Mouse (Mus musculus) neural tube, postnatal 0 days (tissue): ENCODE results near the gene Ttc9c. TPM values are rescaled to one million over a fixed set of nuclear protein-coding genes. Genes with fewer than 3 reads are reported as not detected.

ENCODE experiments used
- polyA plus RNA-seq: library from polyadenylated mRNA; unstranded; fragments of >200 nt; fragmentation: Nextera tagmentation; extraction: Ambion mirVana; gene quantifications from 2 replicates; pipeline ENCODE4 v1.2.1, GENCODE M21; 2015

Gene Ttc9c
- 45.1 and 45.3 TPM in 2 replicates for polyA plus RNA-seq

GRCm38 (mm10) chr19:8818801-8819595 is at the start of gene Ttc9c:
Gene Ttc9c (minus strand): TSS chr19:8819333.

DNA sequence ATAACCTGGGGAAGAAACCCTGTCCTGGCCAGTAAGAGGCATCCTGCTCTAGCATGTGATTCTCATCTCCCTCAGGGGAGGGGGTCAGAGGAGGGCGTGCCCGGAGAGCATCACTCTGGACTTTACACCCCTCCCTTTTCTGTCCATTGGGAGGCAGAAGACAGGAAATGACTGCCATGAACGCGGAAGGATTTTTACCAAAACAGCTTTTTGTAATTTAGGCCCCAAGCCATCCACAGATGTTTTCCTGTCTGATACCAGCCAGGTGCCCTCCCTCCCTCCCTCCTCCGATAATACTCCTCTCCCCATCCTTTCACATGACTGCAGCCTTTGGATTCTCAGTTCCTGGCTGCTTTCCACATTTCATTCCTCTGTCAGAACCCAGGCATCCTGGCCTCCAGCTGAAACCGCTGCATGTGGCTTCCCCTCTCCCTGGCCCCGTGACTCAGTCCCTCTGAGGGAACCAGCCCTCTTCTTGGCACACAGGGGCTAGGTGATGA is 31.3 kb upstream of the Ttc9c start, which contains the start of gene Lrrn4cl:
Gene Lrrn4cl (plus strand): TSS at position 367 of the 500 bp plus-strand sequence.

DNA sequence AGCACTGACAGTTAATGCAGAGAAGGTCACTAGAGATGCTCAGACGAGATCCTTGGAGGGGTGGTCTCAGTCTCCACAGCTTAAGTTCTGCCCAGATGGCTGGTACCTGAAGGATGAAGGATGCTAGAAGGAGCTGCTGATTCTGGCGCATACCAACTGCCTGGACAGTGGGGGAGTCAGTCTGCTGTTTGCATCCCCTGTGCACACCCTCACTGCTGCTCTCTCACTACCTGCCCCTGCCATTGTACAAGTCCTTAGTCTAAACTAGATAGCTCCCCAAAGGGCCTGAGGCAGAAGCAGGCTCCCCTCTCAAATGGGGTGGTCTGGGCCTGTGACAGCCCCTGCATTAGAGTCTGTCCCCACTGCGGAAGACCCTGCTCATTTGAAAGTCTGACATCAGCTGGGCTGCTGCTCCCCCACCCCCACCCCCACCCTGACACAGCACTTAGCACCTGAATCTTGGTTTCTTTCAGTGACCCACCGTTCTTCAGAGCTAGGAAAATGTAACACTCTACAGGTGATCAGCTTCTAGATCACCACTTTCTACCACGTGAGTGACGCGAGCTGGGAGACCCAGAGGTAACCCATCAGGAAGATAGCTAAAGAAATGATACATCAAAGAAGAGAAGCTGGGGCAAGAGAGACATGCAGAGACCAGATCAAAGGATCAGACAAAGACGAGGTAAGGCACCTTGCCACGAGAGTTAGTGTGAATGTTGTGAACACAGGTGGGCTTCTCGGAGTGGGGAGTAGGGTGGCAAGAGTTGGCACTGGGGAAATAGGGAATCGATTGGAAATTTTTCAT is 20.2 kb upstream of the Ttc9c start, which contains the start of gene Gng3:
Gene Gng3 (minus strand): TSS at position 92 of the 805 bp plus-strand sequence.

DNA sequence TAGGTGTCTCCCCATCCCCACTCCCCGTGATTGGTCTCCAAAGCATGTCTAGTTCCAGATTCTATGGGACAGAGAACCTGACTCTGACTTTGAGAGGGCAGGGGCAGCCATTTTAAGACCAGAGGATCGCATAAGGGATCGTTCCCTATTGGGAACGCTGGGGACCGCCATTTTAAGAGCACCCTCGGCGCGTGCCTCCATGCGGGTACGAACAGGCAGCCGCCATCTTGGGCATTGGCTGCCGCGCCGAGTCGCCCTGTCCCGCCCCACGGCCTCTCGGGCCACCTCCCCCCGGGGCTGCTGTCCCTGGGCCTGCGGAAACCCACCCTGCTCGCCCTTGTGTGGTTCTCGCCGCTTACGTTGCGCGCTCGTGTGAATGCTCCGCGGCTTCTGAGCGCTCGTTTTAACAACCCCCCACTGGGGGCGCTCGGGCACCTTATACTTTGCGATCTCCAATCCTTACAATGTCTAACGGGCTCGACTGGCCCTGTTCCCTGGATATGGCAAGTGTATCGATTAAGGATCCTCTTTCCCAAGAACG is 18.2 kb upstream of the Ttc9c start, which contains the start of gene Bscl2:
Gene Bscl2 (plus strand): TSS at position 217 of the 541 bp plus-strand sequence.

DNA sequence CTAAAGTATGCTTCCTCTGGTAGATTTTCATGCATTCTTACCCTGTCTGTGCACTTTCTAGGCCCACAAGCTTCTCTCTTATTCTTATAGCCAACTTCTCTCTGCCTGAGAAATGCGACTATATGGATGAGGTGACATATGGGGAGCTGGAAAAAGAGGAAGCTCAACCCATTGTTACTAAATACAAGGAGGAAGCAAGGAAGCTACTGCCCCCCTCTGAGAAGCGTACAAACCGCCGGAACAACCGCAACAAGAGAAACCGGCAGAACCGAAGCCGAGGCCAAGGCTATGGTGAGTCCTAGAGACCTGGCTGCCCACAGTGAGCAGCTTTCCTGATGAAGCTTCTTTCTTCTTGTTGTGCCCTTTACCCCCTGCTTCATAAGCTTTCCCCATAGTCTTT is 10.5 kb upstream of the Ttc9c start, which contains the start of gene AC129217.1:
Gene AC129217.1 (plus strand): TSS at position 114 of the 400 bp plus-strand sequence.

GRCm38 (mm10) chr19:8819596-8820423 is 677 bp upstream of the Ttc9c start, which contains the start of gene Hnrnpul2:
Gene Hnrnpul2 (plus strand): TSS chr19:8820010.

DNA sequence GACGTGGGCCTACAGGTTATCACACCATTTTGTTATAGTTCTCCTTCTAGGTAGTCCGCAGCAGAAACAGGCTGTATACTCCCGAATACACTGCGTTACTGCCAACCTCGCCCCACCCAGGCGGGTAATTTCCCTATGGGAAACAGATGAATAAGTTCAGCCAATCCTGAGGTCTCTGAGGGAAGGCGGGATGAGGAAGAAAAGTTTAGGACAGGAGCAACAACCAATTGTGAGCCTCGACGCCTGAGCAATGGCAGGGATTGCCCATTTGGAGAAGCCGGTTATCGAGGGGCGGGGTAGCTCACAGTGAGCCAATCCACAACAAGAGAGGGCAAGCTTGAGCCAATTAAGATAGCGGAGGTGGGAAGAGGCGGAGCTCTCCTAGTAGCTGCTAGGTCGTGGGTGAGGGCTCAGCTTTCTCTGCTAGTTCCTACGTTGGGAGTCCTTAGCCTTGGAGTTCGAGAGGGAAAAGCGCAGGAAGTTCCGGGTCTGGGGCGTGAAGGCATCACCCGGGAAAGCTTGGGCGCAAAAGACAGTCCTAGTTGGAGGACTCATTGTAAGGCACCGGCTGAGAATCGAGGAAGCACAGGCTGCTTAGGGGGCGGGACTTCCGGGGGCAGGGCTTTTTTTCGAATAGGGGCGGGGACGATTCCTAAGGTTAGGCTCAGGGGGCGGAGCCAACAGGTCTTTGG is 16.9 kb downstream of the Ttc9c start, which contains the start of gene Zbtb3:
Gene Zbtb3 (plus strand): TSS at position 426 of the 692 bp plus-strand sequence.

DNA sequence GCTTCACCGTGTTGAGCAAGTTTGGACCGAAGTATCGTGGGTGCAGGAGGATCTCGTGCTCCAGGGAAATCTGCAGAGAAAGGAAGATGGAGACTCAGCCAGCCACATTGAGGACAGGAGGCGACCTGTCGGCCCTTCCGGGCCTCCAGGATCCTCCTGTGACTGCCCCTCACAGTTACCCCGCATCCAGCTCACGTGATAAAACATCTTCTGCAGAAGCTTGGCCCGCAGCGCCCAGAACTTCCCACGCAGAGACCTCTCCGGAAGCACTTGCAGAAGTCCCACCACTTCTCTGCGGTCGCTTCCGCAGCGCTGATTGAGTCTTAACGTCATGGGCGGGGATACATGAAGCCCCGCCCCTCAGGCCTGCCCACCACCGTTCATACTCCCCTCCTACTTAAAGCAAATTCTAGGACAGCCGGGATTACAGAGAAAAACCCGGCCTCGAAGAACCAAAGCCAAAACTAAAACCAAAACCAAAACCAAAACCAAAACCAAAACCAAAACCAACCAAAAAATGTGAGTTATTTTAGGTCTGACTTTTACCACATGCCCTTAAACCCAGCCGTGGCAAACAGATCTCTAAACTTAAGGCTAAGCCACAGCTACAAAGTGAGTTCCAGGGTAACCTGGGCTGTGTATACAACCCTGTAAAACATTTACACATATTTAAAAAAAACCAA is 20.7 kb downstream of the Ttc9c start, which contains the start of gene Polr2g:
Gene Polr2g (minus strand): TSS at position 314 of the 683 bp plus-strand sequence.

DNA sequence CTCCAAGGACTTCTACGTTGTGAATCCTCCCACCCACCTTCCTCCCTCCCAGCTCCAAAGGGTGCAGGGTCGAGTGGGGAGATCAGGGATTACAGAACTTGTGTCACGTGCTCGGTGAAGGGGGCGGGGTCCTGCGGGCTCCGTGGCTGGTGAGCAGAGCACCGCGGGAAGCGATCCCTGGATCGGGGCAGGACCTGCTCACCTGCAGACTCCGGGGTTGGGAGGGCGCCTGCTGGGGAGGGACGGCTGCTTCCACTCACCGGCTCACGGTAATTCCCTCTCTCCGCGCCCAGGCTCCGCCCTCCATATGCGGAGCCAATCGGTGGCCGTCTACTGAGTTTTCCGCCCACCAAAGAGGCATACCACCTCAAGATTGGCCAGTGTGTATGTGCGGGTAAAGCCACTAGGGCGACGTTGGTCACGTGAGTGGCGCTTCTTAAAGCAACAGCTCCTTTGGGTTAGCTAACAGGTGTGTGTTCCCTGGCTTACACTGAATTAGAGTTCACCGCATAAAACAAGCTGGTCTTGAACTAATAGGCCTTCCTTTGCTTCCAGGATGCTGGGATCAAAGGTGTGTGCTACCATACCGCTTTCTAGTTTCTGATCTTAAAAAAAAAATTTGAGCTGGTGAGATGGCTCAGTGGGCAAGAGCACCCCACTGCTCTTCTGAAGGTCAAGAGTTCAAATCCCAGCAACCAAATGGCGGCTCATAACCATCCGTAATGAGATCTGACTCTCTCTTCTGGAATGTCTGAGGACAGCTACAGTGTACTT is 32.9 kb downstream of the Ttc9c start, which contains the start of gene Taf6l:
Gene Taf6l (minus strand): TSS at position 410 of the 774 bp plus-strand sequence.

DNA sequence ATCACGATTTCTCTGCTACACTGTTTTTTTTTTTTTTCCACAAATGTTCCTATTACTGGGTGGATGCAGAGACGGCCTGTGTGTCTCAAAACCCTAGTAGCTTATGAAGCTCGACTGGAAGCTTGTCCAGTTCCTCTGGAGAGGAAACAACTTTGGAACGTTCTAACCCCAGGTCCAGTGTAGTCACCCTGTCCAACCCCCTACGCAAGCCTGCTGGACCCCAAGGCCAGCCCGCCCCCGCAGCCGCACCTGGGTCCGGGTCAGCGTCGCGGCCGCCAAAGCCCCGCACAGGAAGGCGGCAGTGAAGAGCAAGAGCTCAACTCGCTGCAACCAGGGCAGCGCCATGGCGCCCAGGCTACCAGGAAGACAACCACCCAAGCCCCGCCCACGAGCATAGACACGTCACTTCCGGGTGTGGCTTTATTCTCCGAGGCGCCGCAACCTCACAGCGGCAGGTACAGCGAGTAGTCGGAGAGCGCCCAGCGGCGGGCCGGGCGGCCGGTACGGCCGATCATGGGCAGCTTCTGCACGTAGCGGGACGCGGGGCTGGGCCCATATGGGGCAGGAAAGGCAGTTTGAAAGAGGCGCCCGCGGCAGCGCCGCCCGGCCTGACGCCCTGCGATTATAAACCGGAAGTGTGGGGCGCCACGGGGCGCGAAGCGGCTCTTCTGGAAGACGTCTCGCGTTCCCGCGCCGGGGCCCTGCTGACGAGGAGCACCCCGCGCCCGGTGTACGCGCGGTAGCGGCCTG is 44.9 kb downstream of the Ttc9c start, which contains the start of gene Tmem179b:
Gene Tmem179b (minus strand): TSS at position 382 of the 750 bp plus-strand sequence.

GRCm38 (mm10) chr19:8770567-8771270 is 48.4 kb downstream of the Ttc9c start, which contains the start of gene Tmem223:
Gene Tmem223 (plus strand): TSS chr19:8770996.

Other genes with a start within 250 kb of the Ttc9c start
- gene Slc22a8, start 228.1 kb downstream of the Ttc9c start, polyA plus RNA-seq = 15.3 and 15.7 TPM in 2 replicates
- gene Slc22a6, start 201.3 kb downstream of the Ttc9c start, polyA plus RNA-seq = 1.7 and 2.9 TPM in 2 replicates
- 0.71 and 0.81 TPM in 2 replicates for gene Chrm1, start 155.5 kb downstream of the Ttc9c start, polyA plus RNA-seq
- gene Slc3a2, start 96.0 kb downstream of the Ttc9c start, polyA plus RNA-seq = 178 and 184 TPM in 2 replicates
- gene Wdr74, start 83.5 kb downstream of the Ttc9c start, polyA plus RNA-seq = 76.3 and 80.4 TPM in 2 replicates
- gene 1700092M07Rik, start 78.6 kb downstream of the Ttc9c start, polyA plus RNA-seq = 0.85 and 2.0 TPM in 2 replicates
- gene Stx5a, start 77.9 kb downstream of the Ttc9c start, polyA plus RNA-seq = 86.2 and 95.5 TPM in 2 replicates
- gene Nxf1, start 62.3 kb downstream of the Ttc9c start, polyA plus RNA-seq = 63.2 and 80.5 TPM in 2 replicates
- 257 and 285 TPM in 2 replicates for gene Tmem223, start 48.3 kb downstream of the Ttc9c start, polyA plus RNA-seq
- gene Tmem179b, start 44.9 kb downstream of the Ttc9c start, polyA plus RNA-seq = 31.8 and 35.1 TPM in 2 replicates
- gene Taf6l, start 32.9 kb downstream of the Ttc9c start, polyA plus RNA-seq = 23.3 and 25.3 TPM in 2 replicates
- gene Polr2g, start 20.8 kb downstream of the Ttc9c start, polyA plus RNA-seq = 167 and 188 TPM in 2 replicates
- 5.0 and 5.5 TPM in 2 replicates for gene Zbtb3, start 16.8 kb downstream of the Ttc9c start, polyA plus RNA-seq
- 6.9 and 7.5 TPM in 2 replicates for gene Hnrnpul2, start 677 bp upstream of the Ttc9c start, polyA plus RNA-seq
- not detected in 2 replicates for gene AC129217.1, start 10.4 kb upstream of the Ttc9c start, polyA plus RNA-seq
- gene Bscl2, start 18.1 kb upstream of the Ttc9c start, polyA plus RNA-seq = 124 and 129 TPM in 2 replicates
- 623 and 651 TPM in 2 replicates for gene Gng3, start 19.9 kb upstream of the Ttc9c start, polyA plus RNA-seq
- 1.4 and 2.2 TPM in 2 replicates for gene Lrrn4cl, start 31.4 kb upstream of the Ttc9c start, polyA plus RNA-seq
- gene Ubxn1, start 52.2 kb upstream of the Ttc9c start, polyA plus RNA-seq = 150 and 155 TPM in 2 replicates
- 70.9 and 75.2 TPM in 2 replicates for gene Uqcc3, start 61.6 kb upstream of the Ttc9c start, polyA plus RNA-seq
- 19.7 and 26.1 TPM in 2 replicates for gene Lbhd1, start 64.4 kb upstream of the Ttc9c start, polyA plus RNA-seq
- gene Gm49403, start 64.6 kb upstream of the Ttc9c start, polyA plus RNA-seq = not detected in 2 replicates
- 43.2 and 44.0 TPM in 2 replicates for gene 1810009A15Rik, start 69.5 kb upstream of the Ttc9c start, polyA plus RNA-seq
- gene Gm49416, start 69.6 kb upstream of the Ttc9c start, polyA plus RNA-seq = 0.21 TPM in 1 of 2 replicates, not detected in the other
- gene Ints5, start 73.7 kb upstream of the Ttc9c start, polyA plus RNA-seq = 21.7 and 23.3 TPM in 2 replicates
- 47.1 and 53.9 TPM in 2 replicates for gene Ganab, start 78.7 kb upstream of the Ttc9c start, polyA plus RNA-seq
- 83.2 and 86.3 TPM in 2 replicates for gene B3gat3, start 101.0 kb upstream of the Ttc9c start, polyA plus RNA-seq
- 5.2 and 5.4 TPM in 2 replicates for gene Rom1, start 110.0 kb upstream of the Ttc9c start, polyA plus RNA-seq
- 14.3 and 15.3 TPM in 2 replicates for gene Eml3, start 110.2 kb upstream of the Ttc9c start, polyA plus RNA-seq
- gene Mta2, start 122.5 kb upstream of the Ttc9c start, polyA plus RNA-seq = 58.6 and 60.1 TPM in 2 replicates
- 15.0 and 18.8 TPM in 2 replicates for gene Tut1, start 134.5 kb upstream of the Ttc9c start, polyA plus RNA-seq
- 250 and 257 TPM in 2 replicates for gene Eef1g, start 147.7 kb upstream of the Ttc9c start, polyA plus RNA-seq
- 9.2 and 15.0 TPM in 2 replicates for gene Ahnak, start 170.0 kb upstream of the Ttc9c start, polyA plus RNA-seq